Mouse (Mus musculus) heart, postnatal 25 days (tissue): ENCODE data around the gene Tbrg4. TPM values are rescaled to one million over a fixed set of nuclear protein-coding genes. Genes with fewer than 3 reads are reported as not detected.

Source experiments
- DNase-seq: peaks from one replicate; pipeline ENCODE4 v3.0.0; 2022; ENCODE audit warnings: low spot score
- intact Hi-C: fragments of 180-260 bp; cut with DNase I; formaldehyde crosslinking; loops from one replicate; pipeline ENCODE4 v1.15.1; 2025
- total RNA-seq, 2 experiments: library from RNA; stranded (reverse); gene quantifications; 2 replicates each; pipeline ENCODE4 v1.2.3; 2021

Gene Tbrg4
- total RNA-seq, 2 experiments from 2014 or later: 98.2 to 109 TPM

DNA sequence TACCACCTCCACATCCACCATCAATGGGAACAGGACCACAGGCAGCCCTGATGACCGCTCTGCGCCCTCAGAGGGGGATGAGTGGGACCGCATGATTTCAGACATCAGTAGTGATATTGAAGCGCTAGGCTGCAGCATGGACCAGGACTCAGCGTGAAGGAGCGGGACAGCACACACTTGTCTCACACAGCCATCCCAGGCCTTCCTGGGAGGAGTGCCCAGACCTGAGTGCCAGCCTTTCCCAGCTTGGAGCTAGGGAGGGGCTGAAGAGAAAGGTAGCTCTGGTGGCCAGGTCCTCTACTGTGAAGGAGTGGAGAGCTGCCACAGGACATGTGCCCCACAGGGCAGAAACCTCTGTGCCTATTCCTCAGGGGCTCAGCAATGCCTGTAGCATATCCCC is 29.7 kb downstream of the Tbrg4 start:
- intact Hi-C loops: no loop called here

DNA sequence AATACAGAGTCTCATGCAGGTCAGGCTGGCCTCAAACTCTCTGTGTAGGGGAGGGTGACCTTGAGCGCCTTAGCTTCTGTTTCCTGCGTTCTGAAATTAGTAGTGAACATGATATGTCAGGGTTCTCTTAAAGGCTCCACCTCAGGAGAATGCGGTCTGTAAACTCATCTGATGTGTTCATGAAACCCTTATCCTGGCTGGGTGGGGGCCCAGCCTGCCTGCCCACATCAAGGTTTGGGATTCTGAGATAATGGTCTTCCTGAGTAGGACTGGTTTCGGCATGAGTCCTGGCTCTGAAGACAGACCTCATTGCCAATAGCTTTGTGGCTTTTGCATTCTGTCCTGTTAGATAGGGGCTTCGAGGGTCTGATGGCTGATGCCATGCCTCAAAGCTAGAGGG is 30.5 kb downstream of the Tbrg4 start:
- intact Hi-C loops: no loop called here
- no peak for DNase-seq

More for the DNA sequence above, 29.7 kb downstream of the Tbrg4 start:
- DNase-seq: no peak

DNA sequence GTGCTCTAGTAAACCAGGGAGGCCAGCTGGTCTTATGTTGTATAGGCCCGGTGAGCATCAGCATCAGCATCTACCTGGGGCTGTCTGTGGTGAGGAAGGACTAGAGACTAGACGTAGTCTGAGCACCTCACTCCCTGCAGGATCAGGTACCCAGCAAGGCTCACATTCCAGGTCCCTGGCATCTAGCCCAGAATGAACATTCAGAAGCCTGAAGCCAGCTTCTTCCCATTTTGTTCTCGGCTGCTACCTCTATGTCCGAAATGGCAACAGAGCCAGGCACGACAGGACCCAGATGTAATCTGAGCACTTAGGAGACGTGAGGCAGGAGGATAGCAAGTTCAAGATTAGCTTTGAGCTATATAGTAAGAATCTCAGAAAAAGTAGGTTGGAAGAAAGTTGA is 31.0 kb downstream of the Tbrg4 start:
- intact Hi-C loops: no loop called here
- DNase-seq: no peak

DNA sequence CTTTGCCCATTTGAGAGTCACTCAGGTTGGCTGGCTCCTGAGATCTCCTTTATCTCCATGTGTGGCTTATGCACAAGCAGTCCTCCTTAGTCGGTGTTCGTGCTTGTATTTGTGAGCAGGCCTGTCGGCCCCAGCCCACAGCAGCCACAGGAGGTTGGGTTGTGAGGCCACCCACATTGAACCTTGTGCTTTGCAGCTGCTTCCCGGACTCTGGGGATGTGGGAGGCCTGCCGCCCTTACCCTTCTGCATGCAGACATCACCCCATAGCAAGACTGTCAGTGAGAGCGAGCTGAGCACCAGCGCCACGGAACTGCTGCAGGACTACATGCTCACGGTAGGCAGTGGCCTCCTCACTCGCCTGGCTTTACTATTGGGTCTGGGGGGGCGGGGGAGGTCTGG is 32.5 kb downstream of the Tbrg4 start:
- no peak for DNase-seq
- intact Hi-C loops: no loop called here

DNA sequence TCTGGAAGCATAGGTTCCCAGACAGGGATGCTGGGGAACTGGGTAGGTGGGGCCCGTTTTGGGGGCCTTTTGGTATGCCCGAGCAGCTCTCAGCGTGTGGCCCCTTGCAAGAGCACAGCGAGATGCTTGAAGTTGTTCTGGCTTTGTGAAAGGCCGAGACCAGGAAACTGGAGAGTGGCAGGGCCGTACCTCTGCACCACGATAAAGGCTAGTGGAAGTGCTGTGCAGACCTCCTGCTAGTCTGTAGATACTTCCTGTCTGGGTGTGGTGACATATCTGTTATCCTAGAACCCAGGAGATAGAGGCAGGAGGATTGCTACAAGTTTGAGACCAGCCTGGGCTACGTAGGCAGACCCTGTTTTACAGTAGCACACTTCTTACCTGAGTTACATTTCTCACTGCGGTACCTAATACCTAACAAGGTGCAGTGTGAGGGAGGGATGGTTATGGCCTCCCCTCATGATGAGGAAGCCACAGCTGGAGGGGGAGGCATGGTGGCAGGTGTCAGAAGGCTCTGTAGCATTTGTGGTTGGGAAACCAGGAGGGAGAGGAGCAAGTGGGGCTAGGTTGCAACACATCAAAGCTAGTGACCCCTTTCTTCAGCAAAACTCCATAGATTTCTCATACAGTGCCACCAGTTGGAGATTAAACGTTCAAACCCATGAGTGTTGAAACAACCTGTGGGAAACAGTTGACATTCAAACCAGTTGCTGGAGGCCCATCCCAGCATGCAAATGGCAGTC is 34.8 kb downstream of the Tbrg4 start:
- intact Hi-C loops: no loop called here
- DNase-seq: no peak

DNA sequence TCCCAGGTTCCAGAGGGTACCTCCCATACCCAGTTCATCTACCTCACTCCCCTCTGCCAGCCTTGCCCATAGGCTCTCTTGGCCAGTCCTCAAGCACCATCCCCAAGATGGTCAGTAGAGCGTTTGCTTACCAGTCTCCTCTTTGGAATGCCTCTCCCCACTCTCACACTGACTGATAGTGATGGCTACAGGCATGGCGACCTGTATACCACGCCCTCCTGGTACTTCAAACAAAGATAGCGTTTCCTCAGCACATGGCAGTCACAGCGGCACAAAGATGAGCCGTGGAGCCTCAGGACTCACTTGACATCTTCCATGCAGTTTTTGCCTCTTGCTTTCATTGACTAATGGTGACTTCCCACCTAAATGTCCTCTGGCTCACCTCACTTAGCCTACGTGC is 36.0 kb downstream of the Tbrg4 start:
- DNase-seq: no peak
- intact Hi-C loops: no loop called here

DNA sequence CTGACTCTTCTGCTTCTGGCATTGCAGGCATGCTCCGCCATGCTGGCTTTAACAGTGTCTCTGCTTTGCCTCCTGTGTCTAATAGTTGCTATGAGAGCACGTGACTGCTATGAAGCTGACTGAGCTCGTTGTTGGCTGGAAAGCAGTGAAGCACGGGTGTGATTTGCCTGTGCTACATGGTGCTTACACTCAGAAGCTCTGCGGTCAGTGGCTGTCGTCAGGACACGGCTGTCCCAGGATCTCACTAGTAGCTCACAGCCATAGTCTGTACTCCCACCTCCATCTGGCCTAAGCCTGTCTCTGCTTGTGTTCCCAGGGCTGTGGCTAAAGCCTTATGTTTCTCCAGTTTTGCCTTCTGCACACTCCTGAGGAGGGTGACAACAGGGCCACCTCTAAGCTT is 37.6 kb downstream of the Tbrg4 start:
- intact Hi-C loops: no loop called here

DNA sequence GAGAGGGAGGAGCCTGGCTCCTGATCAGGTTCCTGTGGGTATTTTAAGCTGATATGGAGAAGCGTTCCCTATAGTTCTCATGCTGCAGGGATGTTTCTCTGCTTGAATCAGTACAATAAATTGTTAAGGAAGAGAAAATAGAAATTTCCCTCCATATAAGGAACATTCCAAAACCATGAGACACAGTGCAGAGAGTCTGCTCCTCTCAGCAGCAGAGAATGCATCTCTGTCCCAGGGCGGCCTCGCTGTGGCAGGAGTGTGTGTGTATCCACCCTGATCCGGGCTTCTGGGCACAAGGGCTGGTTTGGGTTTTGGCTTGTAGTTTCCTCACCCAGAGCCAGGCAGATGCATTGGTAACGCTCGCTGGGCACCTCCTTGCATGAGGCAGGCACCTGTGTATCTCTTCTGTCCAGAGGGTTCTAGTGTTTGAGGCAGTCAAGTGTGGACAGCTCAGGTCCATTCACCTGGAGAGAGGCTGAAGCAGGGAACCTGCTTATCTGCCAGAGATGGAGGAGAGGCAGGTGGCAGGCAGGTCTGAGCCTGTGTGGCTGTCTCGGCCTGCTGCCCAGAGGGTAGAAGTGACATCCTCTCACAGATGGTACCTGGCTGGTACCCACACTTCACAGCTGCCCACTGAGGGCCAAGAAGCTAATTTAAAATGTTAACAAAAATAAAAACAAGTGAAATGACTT is 38.5 kb downstream of the Tbrg4 start:
- intact Hi-C loops: no loop called here
- no peak for DNase-seq

More for the DNA sequence above, 37.6 kb downstream of the Tbrg4 start:
- DNase-seq: no peak

DNA sequence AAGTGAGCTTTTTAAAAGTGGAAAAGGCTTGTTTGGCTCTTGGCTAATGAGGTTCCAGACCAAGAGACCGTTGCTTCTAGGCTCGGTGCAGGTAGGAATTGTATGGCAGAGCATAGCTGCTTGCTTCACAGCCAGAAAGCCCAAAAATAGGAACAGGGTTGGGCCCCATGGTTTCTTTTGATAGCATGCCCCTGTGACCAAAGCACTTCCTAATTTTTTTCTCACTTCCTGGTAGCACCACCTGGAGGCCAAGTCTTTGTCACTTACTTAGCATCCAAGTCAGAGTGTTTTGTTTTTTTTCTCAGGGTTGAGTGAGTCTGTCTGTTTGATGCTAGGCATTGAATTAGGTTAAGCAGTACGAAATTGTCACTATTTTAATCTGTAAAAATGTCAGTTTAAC is 39.2 kb downstream of the Tbrg4 start:
- DNase-seq: no peak
- intact Hi-C loops: no loop called here

DNA sequence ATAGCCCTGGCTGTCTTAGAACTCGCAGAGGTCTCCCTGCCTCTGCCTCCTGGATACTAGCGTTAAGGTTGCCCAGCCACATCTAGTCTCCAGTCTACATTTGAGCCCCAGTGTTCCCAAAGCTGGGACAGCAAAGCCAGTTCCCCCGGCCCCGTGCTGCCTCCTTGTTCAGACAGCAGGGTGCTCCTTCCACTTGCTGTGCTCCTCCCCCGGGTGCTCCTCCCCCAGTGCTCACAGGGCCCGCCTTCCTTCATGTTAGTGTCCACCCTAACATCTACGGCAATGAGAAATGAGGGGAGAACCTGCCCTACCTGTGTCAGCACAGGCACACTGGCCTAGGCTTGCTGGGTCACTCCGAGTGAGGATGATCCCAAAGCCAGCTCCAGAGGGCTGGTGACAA is 40.1 kb downstream of the Tbrg4 start:
- DNase-seq: no peak
- intact Hi-C loops: no loop called here

DNA sequence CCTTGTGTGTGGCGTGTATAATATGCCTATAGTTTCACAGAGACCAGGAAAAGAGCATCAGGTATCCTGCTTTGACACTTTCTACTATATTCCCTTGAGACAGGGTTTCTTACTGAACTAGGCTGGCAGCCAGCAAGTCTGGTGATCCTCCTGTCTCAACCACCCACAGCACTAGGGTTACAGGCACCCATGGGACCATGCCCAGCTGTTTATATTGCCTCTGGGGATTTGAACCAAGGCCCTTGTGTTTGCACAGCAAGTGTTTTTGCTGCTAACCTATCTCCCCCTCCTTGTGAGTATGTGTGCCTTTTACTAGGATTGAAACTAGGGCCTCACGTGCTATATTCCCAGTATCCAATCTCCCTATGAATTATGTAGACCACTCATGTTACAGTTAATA is 44.3 kb downstream of the Tbrg4 start:
- intact Hi-C loops: no loop called here
- no peak for DNase-seq

DNA sequence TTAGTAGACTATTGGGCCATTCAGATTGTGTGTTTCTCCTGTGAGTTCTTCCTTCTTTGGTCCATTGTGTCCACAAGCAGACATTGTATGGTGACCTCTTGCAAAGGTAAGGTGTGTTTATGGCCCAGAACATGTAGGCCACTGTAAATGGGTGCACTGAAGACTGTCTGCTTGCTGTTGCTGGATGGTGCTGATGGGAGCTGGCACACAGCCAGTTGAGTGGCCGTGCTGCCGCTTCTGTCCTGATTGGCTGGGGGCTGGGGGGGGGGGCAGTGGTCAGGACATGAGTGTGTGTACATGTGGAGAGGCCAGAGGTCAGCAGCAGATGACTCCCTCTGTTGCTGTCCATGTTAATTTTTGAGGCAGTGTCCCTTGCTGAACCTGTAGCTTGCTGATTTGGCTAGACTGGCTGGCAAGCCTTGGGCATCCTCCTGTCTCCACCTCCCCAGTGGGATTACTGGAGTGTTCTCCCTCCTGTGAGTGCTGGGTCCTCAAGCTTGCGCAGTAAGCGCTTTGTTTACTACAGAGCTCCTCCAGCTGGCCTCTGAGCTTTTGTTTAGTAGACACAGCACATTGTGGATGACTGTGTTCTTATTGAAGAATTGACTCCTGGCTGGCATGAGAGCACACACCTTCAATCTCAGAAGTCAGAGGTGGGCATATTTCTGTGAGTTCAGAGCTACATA is 45.7 kb downstream of the Tbrg4 start:
- intact Hi-C loops: no loop called here
- no peak for DNase-seq

DNA sequence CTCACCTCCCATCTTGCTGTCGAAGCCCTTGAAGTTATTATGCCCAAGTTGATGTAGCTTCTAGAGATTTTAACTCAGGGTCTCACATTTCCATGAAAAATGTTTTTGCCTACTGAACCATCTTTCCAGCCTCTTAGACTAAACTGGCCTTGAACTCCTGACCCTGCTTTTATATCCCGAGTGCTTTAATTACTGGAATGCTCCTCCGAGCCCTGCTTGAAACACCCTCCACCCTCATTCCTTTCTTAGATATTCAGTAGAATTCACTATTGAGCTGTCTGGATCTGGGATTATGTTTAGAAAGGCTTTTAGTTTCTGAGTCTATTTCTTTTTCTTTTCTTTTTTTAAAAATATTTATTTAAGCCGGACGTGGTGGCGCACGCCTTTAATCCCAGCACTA is 46.5 kb downstream of the Tbrg4 start:
- no peak for DNase-seq

DNA sequence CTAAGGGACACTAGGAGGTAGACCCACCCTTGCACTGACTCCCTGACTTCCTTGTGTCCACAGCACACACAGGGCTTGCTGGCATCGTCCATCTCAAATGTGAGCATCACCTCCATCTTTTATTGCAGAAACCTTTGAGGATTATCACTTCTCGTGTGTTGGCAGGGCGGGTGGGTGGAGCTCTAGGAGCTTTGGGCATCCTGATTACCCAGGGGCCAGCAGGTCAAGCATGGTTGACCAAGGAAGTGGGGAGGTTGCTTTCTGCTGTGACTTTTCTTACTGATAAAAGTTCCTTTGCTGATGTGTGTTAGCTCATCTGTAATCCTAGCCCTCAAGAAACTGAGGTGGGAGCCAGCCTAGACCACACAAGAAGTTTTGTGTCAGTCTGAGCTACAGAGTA is 49.7 kb downstream of the Tbrg4 start:
- intact Hi-C loops: no loop called here

More for the DNA sequence above, 46.5 kb downstream of the Tbrg4 start:
- intact Hi-C loops: no loop called here

DNA sequence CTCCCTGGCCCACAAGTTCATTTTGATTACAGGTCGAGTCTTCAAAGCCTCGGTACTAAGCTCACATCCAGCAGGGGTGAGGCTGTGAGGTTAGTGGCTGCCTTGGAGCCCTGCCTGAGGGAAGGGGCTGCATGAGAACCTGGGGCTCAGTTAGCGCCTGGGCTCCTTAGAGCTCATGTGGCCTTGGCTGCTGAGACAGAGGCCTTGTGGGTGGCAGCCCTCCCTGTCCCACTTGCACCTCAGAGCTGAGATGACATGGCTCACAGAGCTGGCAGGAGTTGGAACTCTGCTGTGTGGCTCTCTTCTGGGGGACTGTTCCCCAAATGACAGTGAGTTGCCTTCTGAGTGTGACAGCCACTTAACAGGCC is 56.5 kb downstream of the Tbrg4 start:
- intact Hi-C loops: no loop called here
- DNase-seq: no peak

More for the DNA sequence above, 49.7 kb downstream of the Tbrg4 start:
- DNase-seq: no peak

DNA sequence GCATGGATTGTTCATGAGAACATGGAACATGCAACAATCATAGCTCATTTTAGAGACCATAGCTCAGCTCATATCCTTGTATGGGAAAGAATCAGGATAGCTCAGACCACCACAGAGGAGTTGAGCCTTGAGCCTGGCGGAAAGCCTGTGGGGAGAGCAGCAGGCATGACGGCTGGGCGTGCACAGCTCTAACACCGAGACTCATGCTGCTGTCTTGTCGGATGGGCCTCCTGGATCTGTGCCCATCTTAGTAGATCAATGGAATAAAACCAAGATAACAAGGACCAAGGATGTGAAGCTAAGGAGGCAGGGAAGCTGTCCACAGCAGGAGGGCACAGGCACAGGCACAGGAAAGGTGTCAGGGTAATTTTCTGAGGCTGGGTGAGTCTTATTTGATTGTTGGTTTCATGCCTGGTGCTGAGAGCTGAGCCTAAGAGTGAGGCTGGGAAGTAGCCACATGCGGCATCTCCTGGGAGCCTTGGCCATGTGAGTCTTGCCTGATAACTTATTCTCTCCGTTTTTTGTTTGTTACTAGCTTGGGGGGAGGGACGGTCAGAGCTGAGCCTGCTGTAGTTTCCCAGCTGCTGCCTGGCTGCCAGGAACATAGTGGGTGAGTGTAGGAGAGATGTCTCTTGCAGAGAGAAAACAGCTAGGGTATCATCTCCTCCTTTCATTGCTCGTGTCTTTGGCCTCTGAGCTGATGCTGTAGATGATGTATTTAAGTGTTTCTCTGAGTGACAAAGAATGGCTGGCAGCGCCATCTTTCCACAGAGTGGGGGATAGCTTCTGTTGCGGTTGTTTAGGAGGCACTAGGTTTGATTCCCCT is 57.1 kb downstream of the Tbrg4 start:
- intact Hi-C loops: no loop called here
- DNase-seq: peak; percentile 28

DNA sequence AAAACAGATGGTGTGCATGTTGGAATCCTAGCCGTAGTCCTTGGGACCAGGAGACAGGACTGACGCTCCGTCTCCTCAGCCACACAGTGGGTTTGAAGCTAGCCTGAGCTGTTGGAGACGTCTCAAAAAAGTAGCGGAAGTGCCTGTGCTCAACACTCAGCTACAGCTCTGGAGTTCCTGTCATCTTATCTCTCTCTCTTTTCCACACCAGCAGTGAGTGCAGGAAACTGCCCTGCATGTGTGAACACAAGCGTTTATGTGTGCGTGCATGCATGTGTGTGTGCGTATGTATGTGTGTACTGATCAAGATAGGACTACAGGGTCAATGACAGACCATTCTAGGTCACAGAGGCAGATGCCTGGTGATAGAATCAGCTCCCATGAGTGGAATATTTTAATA is 57.9 kb downstream of the Tbrg4 start:
- no peak for DNase-seq
- intact Hi-C loops: no loop called here

DNA sequence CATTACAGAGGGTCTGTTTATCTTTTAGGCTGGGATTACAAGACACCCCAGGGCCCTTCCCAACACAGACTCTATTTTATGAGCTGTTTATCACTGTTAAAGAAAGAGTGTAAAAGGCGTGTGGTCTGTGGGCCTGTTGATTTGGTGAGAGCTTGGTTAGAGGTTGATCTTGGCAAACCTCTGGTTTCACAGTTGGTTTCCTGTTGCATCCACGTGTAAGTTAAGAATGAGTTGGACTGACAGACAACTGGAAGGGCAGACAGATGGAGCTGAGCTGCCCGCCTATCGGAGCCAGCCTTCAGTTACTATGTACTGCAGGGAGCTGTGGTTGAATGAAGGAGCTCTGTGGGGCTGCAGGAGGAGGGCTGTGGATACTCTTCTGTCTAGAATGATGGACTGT is 59.4 kb downstream of the Tbrg4 start:
- intact Hi-C loops: no loop called here
- DNase-seq: no peak
